Mouse (Mus musculus) cortical plate, adult 2 months (tissue): ENCODE results near the gene Strip1.

Experiments used
- CTCF ChIP-seq: fragments of 200-500 bp; IDR thresholded peaks from 2 replicates; pipeline ENCODE4 v1.5.1; 2011; ENCODE audit warnings: mild to moderate bottlenecking, control low read depth, low read length; ENCODE audit not compliant: insufficient read depth; ENCODE audit errors: extremely low read depth
- POLR2A ChIP-seq: fragments of 200-500 bp; IDR thresholded peaks from 2 replicates; pipeline ENCODE4 v1.6.1; 2011; ENCODE audit warnings: mild to moderate bottlenecking, low read length, control low read depth; ENCODE audit not compliant: insufficient read depth; ENCODE audit errors: extremely low read depth

GRCm38 (mm10) chr3:107626751-107627150 lies 4.7 kb downstream of the Strip1 start:
- no peak for TF ChIP-seq POLR2A
- no peak for TF ChIP-seq CTCF
